Mouse (Mus musculus) liver, embryonic 15.5 days (tissue): Measurements from ENCODE around the gene Dnah17. TPM values are rescaled to one million over a fixed set of nuclear protein-coding genes. Genes with fewer than 3 reads are reported as not detected.

Source experiments
- ATAC-seq: fragments of 200-750 bp; cut with Nextera tagmentation; 2 replicates; pipeline ENCODE4 v1.8.0; 2017; ENCODE audit warnings: moderate number of reproducible peaks, mild to moderate bottlenecking, moderate library complexity; ENCODE audit not compliant: insufficient read depth
- H3K27ac ChIP-seq: fragments of 300-500 bp; sonication (generic); replicated peaks from 2 replicates; pipeline ENCODE4 v1.5.1; 2015; ENCODE audit warnings: mild to moderate bottlenecking, inconsistent platforms
- H3K27me3 ChIP-seq: fragments of 300-500 bp; sonication (generic); 2 replicates; pipeline ENCODE4 v1.6.1; 2015; ENCODE audit warnings: mild to moderate bottlenecking, inconsistent platforms
- H3K36me3 ChIP-seq: fragments of 300-500 bp; sonication (generic); replicated peaks from 2 replicates; pipeline ENCODE4 v1.6.1; 2015; ENCODE audit warnings: moderate library complexity, mild to moderate bottlenecking, inconsistent platforms
- H3K4me1 ChIP-seq: fragments of 300-500 bp; sonication (generic); replicated peaks from 2 replicates; pipeline ENCODE4 v1.6.1; 2015; ENCODE audit warnings: inconsistent platforms
- H3K4me2 ChIP-seq: fragments of 300-500 bp; sonication (generic); 2 replicates; pipeline ENCODE4 v1.6.1; 2015; ENCODE audit warnings: moderate library complexity, mild to moderate bottlenecking, inconsistent platforms
- H3K4me3 ChIP-seq: fragments of 300-500 bp; sonication (generic); replicated peaks from 2 replicates; pipeline ENCODE4 v1.5.1; 2015; ENCODE audit warnings: mild to moderate bottlenecking, inconsistent platforms
- H3K9ac ChIP-seq: fragments of 300-500 bp; sonication (generic); 2 replicates; pipeline ENCODE4 v1.6.1; 2015; ENCODE audit warnings: moderate library complexity, mild to moderate bottlenecking, inconsistent platforms
- H3K9me3 ChIP-seq: fragments of 300-500 bp; sonication (generic); replicated peaks from 2 replicates; pipeline ENCODE4 v1.6.1; 2016; ENCODE audit warnings: inconsistent platforms
- WGBS: fragments of 180-500 bp; shearing (Covaris S2); methylation state at CpG from one replicate; pipeline ENCODE4 v1.1.7; 2015; ENCODE audit warnings: mixed read lengths; ENCODE audit not compliant: insufficient replicate concordance; 5-methylcytosine and 5-hydroxymethylcytosine counted together
- polyA plus RNA-seq: library from polyadenylated mRNA; unstranded; fragments of >200 nt; fragmentation: Nextera tagmentation; extraction: Ambion mirVana; gene quantifications from 2 replicates; pipeline ENCODE4 v1.2.1, GENCODE M21; 2015

Dnah17 gene
- polyA plus RNA-seq, 1 experiment from 2014 or later: 0.10 TPM

- Histone ChIP-seq H3K27ac (no peak overlapping the region), H3K4me3 (no peak overlapping the region), H3K27me3 (no peaks in the 10 kb centered on the region), H3K9ac (no peak overlapping the region), H3K36me3 (no peaks in the 10 kb centered on the region), H3K4me2 (no peak overlapping the region), H3K4me1 (0 out of 2 replicates have a peak, but pooled peaks cover 3% of the 10 kb centered on the region), H3K9me3 (no peaks in the 10 kb centered on the region)
- no peak for ATAC-seq
- WGBS: 64% methylated on average over 2 of the region's 2 CpGs
Observed at GRCm38 (mm10) chr11:118160763-118161162, 30.3 kb upstream of the Dnah17 start.

- ATAC-seq: no peak
- WGBS: 51% methylated on average over 4 of the region's 4 CpGs
- no peak overlapping the region for H3K4me2 ChIP-seq
Observed at GRCm38 (mm10) chr11:118158753-118159152, 28.3 kb upstream of the Dnah17 start.

GRCm38 (mm10) chr11:118156480-118157060, 26.1 kb upstream of the Dnah17 start:
- H3K27me3 ChIP-seq: no peaks in the 10 kb centered on the region
- no peak overlapping the region for H3K27ac ChIP-seq
- 57% methylated on average over 8 of the region's 8 CpGs for WGBS
- H3K4me1 ChIP-seq: 0 out of 2 replicates have a peak, but pooled peaks cover 9% of the 10 kb centered on the region
- no peaks in the 10 kb centered on the region for H3K36me3 ChIP-seq
- no peak for ATAC-seq
- no peaks in the 10 kb centered on the region for H3K9me3 ChIP-seq
- H3K4me3 ChIP-seq: no peak overlapping the region
- H3K4me2 ChIP-seq: no peak overlapping the region
- no peak overlapping the region for H3K9ac ChIP-seq

More at GRCm38 (mm10) chr11:118158753-118159152, 28.3 kb upstream of the Dnah17 start:
- Histone ChIP-seq H3K27ac (no peak overlapping the region), H3K36me3 (no peaks in the 10 kb centered on the region), H3K9me3 (no peaks in the 10 kb centered on the region), H3K4me3 (no peak overlapping the region), H3K9ac (no peak overlapping the region), H3K27me3 (no peaks in the 10 kb centered on the region), H3K4me1 (0 out of 2 replicates have a peak, but pooled peaks cover 3% of the 10 kb centered on the region)

GRCm38 (mm10) chr11:118152964-118153363, 22.5 kb upstream of the Dnah17 start:
- peaks cover 11% of the 10 kb centered on the region for H3K4me1 ChIP-seq
- H3K4me2 ChIP-seq: no peak overlapping the region
- no peaks in the 10 kb centered on the region for H3K9me3 ChIP-seq
- ATAC-seq: no peak
- WGBS: 42% methylated on average over 4 of the region's 4 CpGs
- H3K27me3 ChIP-seq: no peaks in the 10 kb centered on the region
- no peak overlapping the region for H3K27ac ChIP-seq
- H3K9ac ChIP-seq: no peak overlapping the region
- no peak overlapping the region for H3K4me3 ChIP-seq
- no peaks in the 10 kb centered on the region for H3K36me3 ChIP-seq

GRCm38 (mm10) chr11:118151423-118152180, 21.2 kb upstream of the Dnah17 start:
- peaks cover 14% of the 10 kb centered on the region for H3K4me1 ChIP-seq
- ATAC-seq: no peak
- no peak overlapping the region for H3K9ac ChIP-seq
- H3K4me2 ChIP-seq: no peak overlapping the region
- H3K27me3 ChIP-seq: no peaks in the 10 kb centered on the region
- WGBS: 70% methylated on average over 5 of the region's 5 CpGs
- no peak overlapping the region for H3K4me3 ChIP-seq
- no peak overlapping the region for H3K27ac ChIP-seq
- no peaks in the 10 kb centered on the region for H3K9me3 ChIP-seq
- no peaks in the 10 kb centered on the region for H3K36me3 ChIP-seq

GRCm38 (mm10) chr11:118150115-118150701, 19.8 kb upstream of the Dnah17 start:
- no peak for ATAC-seq
- Histone ChIP-seq H3K9ac (no peak overlapping the region), H3K9me3 (no peaks in the 10 kb centered on the region), H3K27me3 (no peaks in the 10 kb centered on the region), H3K4me2 (no peak overlapping the region), H3K27ac (0 out of 2 replicates have a peak overlapping the region, but pooled peaks have one; percentile 38), H3K4me3 (no peak overlapping the region), H3K36me3 (no peaks in the 10 kb centered on the region), H3K4me1 (peaks cover 16% of the 10 kb centered on the region)
- 65% methylated on average over 9 of the region's 9 CpGs for WGBS

- Histone ChIP-seq H3K27me3 (no peaks in the 10 kb centered on the region), H3K4me3 (no peak overlapping the region), H3K9me3 (no peaks in the 10 kb centered on the region), H3K27ac (no peak overlapping the region), H3K4me2 (no peak overlapping the region), H3K36me3 (no peaks in the 10 kb centered on the region), H3K9ac (no peak overlapping the region), H3K4me1 (peaks cover 13% of the 10 kb centered on the region)
- 50% methylated on average over 9 of the region's 9 CpGs for WGBS
- no peak for ATAC-seq
Observed at GRCm38 (mm10) chr11:118147877-118148637, 17.6 kb upstream of the Dnah17 start.

GRCm38 (mm10) chr11:118146446-118146845, 16.0 kb upstream of the Dnah17 start:
- H3K4me1 ChIP-seq: peaks cover 13% of the 10 kb centered on the region
- H3K9ac ChIP-seq: no peak overlapping the region
- peak overlapping the region; percentile 65; the same call in 1 of the 2 replicates for H3K27ac ChIP-seq
- no peaks in the 10 kb centered on the region for H3K27me3 ChIP-seq
- no peak overlapping the region for H3K4me3 ChIP-seq
- no peaks in the 10 kb centered on the region for H3K36me3 ChIP-seq
- no peak overlapping the region for H3K4me2 ChIP-seq
- no peaks in the 10 kb centered on the region for H3K9me3 ChIP-seq
- ATAC-seq: no peak
- WGBS: 77% methylated on average over 10 of the region's 10 CpGs

- H3K4me2 ChIP-seq: peak overlapping the region; percentile 44
- no peaks in the 10 kb centered on the region for H3K36me3 ChIP-seq
- ATAC-seq: peak; percentile 59
- no peaks in the 10 kb centered on the region for H3K27me3 ChIP-seq
- no peak overlapping the region for H3K9ac ChIP-seq
- H3K9me3 ChIP-seq: no peaks in the 10 kb centered on the region
- peaks cover 13% of the 10 kb centered on the region for H3K4me1 ChIP-seq
- H3K27ac ChIP-seq: peak overlapping the region; percentile 65
- H3K4me3 ChIP-seq: peak overlapping the region; percentile 19
- 27% methylated on average over 16 of the region's 16 CpGs for WGBS
Observed at GRCm38 (mm10) chr11:118145771-118146351, 15.4 kb upstream of the Dnah17 start.

- Histone ChIP-seq H3K4me1 (peaks cover 13% of the 10 kb centered on the region), H3K9ac (no peak overlapping the region), H3K27ac (no peak overlapping the region), H3K36me3 (no peaks in the 10 kb centered on the region), H3K4me2 (no peak overlapping the region), H3K4me3 (no peak overlapping the region), H3K27me3 (no peaks in the 10 kb centered on the region), H3K9me3 (no peaks in the 10 kb centered on the region)
- ATAC-seq: peak; percentile 4; the same call in 1 of the 2 replicates
- WGBS: 68% methylated on average over 4 of the region's 4 CpGs
Observed at GRCm38 (mm10) chr11:118145092-118145491, 14.7 kb upstream of the Dnah17 start.
